Mouse (Mus musculus) thymus, adult 2 months (tissue): ENCODE results near the gene Dync1li1. TPM values are rescaled to one million over a fixed set of nuclear protein-coding genes. Genes with fewer than 3 reads are reported as not detected.

Experiments
- DNase-seq: peaks from one replicate; pipeline ENCODE4 v3.0.0; 2021
- H3K27ac ChIP-seq: fragments of 200-500 bp; 2 replicates; pipeline ENCODE4 v1.5.1; 2012; ENCODE audit warnings: low read length, control low read depth; ENCODE audit not compliant: control insufficient read depth, insufficient read depth
- H3K27me3 ChIP-seq: fragments of 200-500 bp; 2 replicates; pipeline ENCODE4 v1.6.1; 2012; ENCODE audit warnings: mild to moderate bottlenecking, low read length, moderate library complexity, mixed read lengths; ENCODE audit not compliant: control insufficient read depth, insufficient read depth
- H3K36me3 ChIP-seq: fragments of 200-500 bp; 2 replicates; pipeline ENCODE4 v1.6.1; 2012; ENCODE audit warnings: mild to moderate bottlenecking, low read length, moderate library complexity; ENCODE audit not compliant: control insufficient read depth, insufficient read depth
- H3K4me1 ChIP-seq: fragments of 200-500 bp; replicated peaks from 2 replicates; pipeline ENCODE4 v1.6.1; 2012; ENCODE audit warnings: low read length; ENCODE audit not compliant: control insufficient read depth, insufficient read depth
- H3K4me3 ChIP-seq: fragments of 200-500 bp; 2 replicates; pipeline ENCODE4 v1.5.1; 2012; ENCODE audit warnings: mild to moderate bottlenecking, low read length, control low read depth, moderate library complexity; ENCODE audit not compliant: control insufficient read depth, insufficient read depth
- CTCF ChIP-seq: fragments of 200-500 bp; IDR thresholded peaks from 2 replicates; pipeline ENCODE4 v1.5.1; 2012; ENCODE audit warnings: mild to moderate bottlenecking, control low read depth, low read length, moderate library complexity, borderline replicate concordance; ENCODE audit not compliant: control insufficient read depth, poor library complexity, insufficient read depth; ENCODE audit errors: extremely low read depth
- POLR2A ChIP-seq: fragments of 200-500 bp; IDR thresholded peaks from 2 replicates; pipeline ENCODE4 v1.6.1; 2012; ENCODE audit warnings: mild to moderate bottlenecking, low read length, control low read depth, moderate library complexity; ENCODE audit not compliant: control insufficient read depth, poor library complexity, insufficient read depth; ENCODE audit errors: extremely low read depth
- WGBS: fragments of 180-500 bp; shearing (Covaris S2); methylation state at CpG from one replicate; pipeline ENCODE4 v1.1.7; 2018; 5-methylcytosine and 5-hydroxymethylcytosine counted together
- polyA plus RNA-seq: library from polyadenylated mRNA; depleted of rRNA; stranded (reverse); fragments of >200 nt; gene quantifications from 2 replicates; pipeline ENCODE4 v1.2.3, GENCODE M21; 2012

Gene Dync1li1
- polyA plus RNA-seq, 1 experiment, result 20.8 TPM

- no peak for DNase-seq
- Histone ChIP-seq H3K27ac (no peak overlapping the region), H3K4me3 (no peak overlapping the region), H3K27me3 (no peaks in the 10 kb centered on the region), H3K4me1 (no peaks in the 10 kb centered on the region), H3K36me3 (no peaks in the 10 kb centered on the region)
- 84% methylated on average over 5 of the region's 5 CpGs for WGBS
- TF ChIP-seq POLR2A (no peak), CTCF (no peak)
Observed at GRCm38 (mm10) chr9:114649371-114649770, 39.2 kb upstream of the Dync1li1 start.

- TF ChIP-seq CTCF, result no peak
- TF ChIP-seq POLR2A, result no peak
- Histone ChIP-seq H3K27me3 (no peaks in the 10 kb centered on the region), H3K27ac (no peak overlapping the region), H3K36me3 (no peaks in the 10 kb centered on the region), H3K4me3 (no peak overlapping the region), H3K4me1 (no peaks in the 10 kb centered on the region)
- no peak for DNase-seq
- 60% methylated on average over 21 of the region's 21 CpGs for WGBS
Observed at GRCm38 (mm10) chr9:114650938-114651634, 37.5 kb upstream of the Dync1li1 start.

GRCm38 (mm10) chr9:114655356-114655755, 33.2 kb upstream of the Dync1li1 start:
- no peak overlapping the region for H3K4me3 ChIP-seq

DNA sequence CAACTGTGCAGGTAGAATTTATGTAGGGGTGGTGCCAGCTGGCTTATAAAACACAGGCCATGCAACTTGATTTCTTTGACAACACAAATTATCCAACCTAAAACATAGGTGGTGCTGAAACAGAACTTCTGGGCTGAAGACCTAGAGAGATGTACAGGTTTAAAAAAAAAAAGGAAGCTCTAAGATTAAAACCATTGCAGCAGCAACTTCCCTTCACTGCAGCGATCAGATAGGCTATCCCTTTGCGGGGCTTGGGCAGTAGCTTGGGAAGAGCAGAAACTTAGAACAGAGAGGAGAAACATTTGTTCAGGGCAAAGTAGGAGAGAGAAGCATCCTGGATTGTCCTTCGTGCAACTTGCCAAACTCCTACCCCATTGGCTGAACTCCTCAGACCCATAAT, 31.9 kb upstream of the Dync1li1 start:
- no peak overlapping the region for H3K4me3 ChIP-seq
- 34% methylated on average over 3 of the region's 3 CpGs for WGBS
- no peak for DNase-seq
- TF ChIP-seq CTCF, result no peak
- TF ChIP-seq POLR2A, result no peak
- H3K27me3 ChIP-seq, result no peaks in the 10 kb centered on the region
- no peaks in the 10 kb centered on the region; the same call in 1 of the 2 replicates for H3K4me1 ChIP-seq
- no peaks in the 10 kb centered on the region for H3K36me3 ChIP-seq
- no peak overlapping the region for H3K27ac ChIP-seq

More at GRCm38 (mm10) chr9:114655356-114655755, 33.2 kb upstream of the Dync1li1 start:
- TF ChIP-seq CTCF (no peak), POLR2A (no peak)
- Histone ChIP-seq H3K4me1 (no peaks in the 10 kb centered on the region; the same call in 1 of the 2 replicates), H3K36me3 (no peaks in the 10 kb centered on the region), H3K27ac (no peak overlapping the region), H3K27me3 (no peaks in the 10 kb centered on the region)
- DNase-seq, result no peak
- 95% methylated on average over 4 of the region's 4 CpGs for WGBS

DNA sequence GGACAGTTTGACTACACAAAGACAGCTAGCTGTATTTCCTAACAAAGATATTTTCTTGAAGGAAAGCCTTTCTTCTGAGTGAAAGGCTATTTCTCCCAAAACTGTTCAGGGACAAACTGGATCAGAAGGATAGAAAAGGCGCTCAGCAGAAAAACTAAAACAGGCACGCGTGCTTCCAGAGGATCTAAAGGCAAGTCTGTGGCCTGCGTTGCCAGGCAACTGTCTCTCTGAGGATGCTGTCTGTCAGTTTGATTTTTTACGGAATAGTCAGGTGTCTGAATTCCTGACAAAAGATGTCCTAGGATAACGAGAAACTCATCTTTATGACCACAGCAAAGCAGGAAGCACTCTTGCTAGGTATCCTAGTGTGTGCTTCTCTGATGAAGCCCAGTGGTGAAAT, 28.1 kb upstream of the Dync1li1 start:
- TF ChIP-seq CTCF, result no peak
- TF ChIP-seq POLR2A, result no peak
- H3K36me3 ChIP-seq, result no peaks in the 10 kb centered on the region
- H3K27me3 ChIP-seq, result no peaks in the 10 kb centered on the region
- H3K4me3 ChIP-seq, result no peak overlapping the region
- no peaks in the 10 kb centered on the region; the same call in 1 of the 2 replicates for H3K4me1 ChIP-seq
- WGBS, result 91% methylated on average over 6 of the region's 6 CpGs
- DNase-seq, result no peak
- no peak overlapping the region for H3K27ac ChIP-seq

DNA sequence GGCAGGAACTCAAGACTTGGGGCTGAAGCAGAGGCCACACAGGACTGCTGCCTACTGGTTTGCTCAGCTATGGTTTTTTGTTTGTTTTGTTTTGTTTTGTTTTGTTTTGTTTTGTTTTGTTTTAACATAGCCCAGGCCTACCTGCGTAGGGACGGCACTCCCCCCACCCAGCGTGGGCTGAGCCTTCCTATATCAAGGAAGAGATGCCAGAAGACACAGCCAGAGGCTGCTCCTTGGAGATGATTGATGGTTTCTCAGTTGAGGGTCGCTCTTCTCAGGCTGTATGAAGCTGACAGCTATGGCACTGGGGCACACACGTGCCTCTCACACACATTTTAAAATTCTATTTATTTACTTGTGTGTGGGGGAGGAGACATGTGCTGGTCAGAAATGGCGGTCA, 27.6 kb upstream of the Dync1li1 start:
- Histone ChIP-seq H3K36me3 (no peaks in the 10 kb centered on the region), H3K27ac (no peak overlapping the region), H3K27me3 (no peaks in the 10 kb centered on the region), H3K4me1 (no peaks in the 10 kb centered on the region; the same call in 1 of the 2 replicates), H3K4me3 (no peak overlapping the region)
- TF ChIP-seq POLR2A (no peak), CTCF (no peak)
- WGBS, result 89% methylated on average over 6 of the region's 6 CpGs
- no peak for DNase-seq
